Mouse (Mus musculus): ENCODE results near the gene Tprkb. TPM values are rescaled to one million over a fixed set of nuclear protein-coding genes. Genes with fewer than 3 reads are reported as not detected.
"Not testable (repeated sequence)": the region's sequence is repeated elsewhere in the genome, so short reads cannot be mapped to it uniquely, and the experiment has no call there.

Tprkb gene
- polyA plus RNA-seq, 1 experiment from 2014 or later, result 24.3 TPM

- Histone ChIP-seq H3K36me3 (no peaks in the 10 kb centered on the region), H3K4me1 (replicated peaks) (0 out of 2 replicates have a peak, but pooled peaks cover 7% of the 10 kb centered on the region), H3K4me2 (no peak overlapping the region), H3K27me3 (replicated peaks) (no peaks in the 10 kb centered on the region), H3K9me3 (replicated peaks) (peaks cover 11% of the 10 kb centered on the region), H3K9ac (no peak overlapping the region), H3K27ac (ENCODE audit: poor library complexity, severe bottlenecking) (no peak overlapping the region), H3K4me3 (no peak overlapping the region)
- 79% methylated on average over 5 of the region's 5 CpGs for WGBS
- no peak for ATAC-seq (ENCODE audit: insufficient number of reproducible peaks, low FRiP score)
Observed at GRCm38 (mm10) chr6:85976242-85976641, 64.6 kb downstream of the Tprkb start.

- H3K4me2 ChIP-seq; H3K36me3 ChIP-seq; H3K4me3 ChIP-seq; H3K9ac ChIP-seq; H3K27me3 ChIP-seq (replicated peaks); H3K27ac ChIP-seq (ENCODE audit: poor library complexity, severe bottlenecking); ATAC-seq (ENCODE audit: insufficient number of reproducible peaks, low FRiP score); H3K4me1 ChIP-seq (replicated peaks): not testable (repeated sequence)
- H3K9me3 ChIP-seq (replicated peaks), result peaks cover 11% of the 10 kb centered on the region
- 73% methylated on average over 4 of the region's 4 CpGs for WGBS
Observed at GRCm38 (mm10) chr6:85978736-85979135, 67.1 kb downstream of the Tprkb start.

Other genes with a start within 250 kb of the Tprkb start
- not detected in 2 replicates for gene Nat8f7, start 198.7 kb upstream of the Tprkb start, polyA plus RNA-seq (2016; fragmentation: Nextera tagmentation; extraction: Ambion mirVana)
- 0.15 and 0.34 TPM in 2 replicates for gene Nat8f3, start 146.1 kb upstream of the Tprkb start, polyA plus RNA-seq (2016; fragmentation: Nextera tagmentation; extraction: Ambion mirVana)
- not detected in 2 replicates for gene Nat8f6, start 90.9 kb upstream of the Tprkb start, polyA plus RNA-seq (2016; fragmentation: Nextera tagmentation; extraction: Ambion mirVana)
- gene Nat8f5, start 90.9 kb upstream of the Tprkb start, polyA plus RNA-seq (2016; fragmentation: Nextera tagmentation; extraction: Ambion mirVana), result not detected in 2 replicates
- gene Nat8, start 79.8 kb upstream of the Tprkb start, polyA plus RNA-seq (2016; fragmentation: Nextera tagmentation; extraction: Ambion mirVana), result not detected in 2 replicates
- gene Nat8f2, start 42.7 kb upstream of the Tprkb start, polyA plus RNA-seq (2016; fragmentation: Nextera tagmentation; extraction: Ambion mirVana), result not detected in 2 replicates
- gene Nat8f4, start 7.0 kb upstream of the Tprkb start, polyA plus RNA-seq (2016; fragmentation: Nextera tagmentation; extraction: Ambion mirVana), result 2.4 TPM in 2 replicates
- gene Nat8f1, start 3.8 kb downstream of the Tprkb start, polyA plus RNA-seq (2016; fragmentation: Nextera tagmentation; extraction: Ambion mirVana), result 3.7 and 4.7 TPM in 2 replicates
- gene Dusp11, start 49.8 kb downstream of the Tprkb start, polyA plus RNA-seq (2016; fragmentation: Nextera tagmentation; extraction: Ambion mirVana), result 51.4 and 51.8 TPM in 2 replicates
- not detected in 2 replicates for gene Figla, start 104.3 kb downstream of the Tprkb start, polyA plus RNA-seq (2016; fragmentation: Nextera tagmentation; extraction: Ambion mirVana)
- 10.8 and 12.3 TPM in 2 replicates for gene Add2, start 116.8 kb downstream of the Tprkb start, polyA plus RNA-seq (2016; fragmentation: Nextera tagmentation; extraction: Ambion mirVana)

Measured in heart, embryonic 12.5 days (tissue).